Mouse (Mus musculus) intestine, embryonic 15.5 days (tissue): ENCODE results near the gene Adig. TPM values are rescaled to one million over a fixed set of nuclear protein-coding genes. Genes with fewer than 3 reads are reported as not detected.

Source experiments
- ATAC-seq: fragments of 200-750 bp; cut with Nextera tagmentation; 2 replicates; pipeline ENCODE4 v1.8.0; 2017; ENCODE audit warnings: moderate TSS enrichment, moderate library complexity
- H3K27ac ChIP-seq: fragments of 300-500 bp; sonication (generic); 2 replicates; pipeline ENCODE4 v1.5.1; 2015; ENCODE audit warnings: mild to moderate bottlenecking, inconsistent platforms
- H3K27me3 ChIP-seq: fragments of 300-500 bp; sonication (generic); replicated peaks from 2 replicates; pipeline ENCODE4 v1.6.1; 2015; ENCODE audit warnings: inconsistent platforms
- H3K36me3 ChIP-seq: fragments of 300-500 bp; sonication (generic); 2 replicates; pipeline ENCODE4 v1.6.1; 2015; ENCODE audit warnings: inconsistent platforms
- H3K4me1 ChIP-seq: fragments of 300-500 bp; sonication (generic); replicated peaks from 2 replicates; pipeline ENCODE4 v1.6.1; 2015; ENCODE audit warnings: inconsistent platforms
- H3K4me2 ChIP-seq: fragments of 300-500 bp; sonication (generic); replicated peaks from 2 replicates; pipeline ENCODE4 v1.6.1; 2015; ENCODE audit warnings: mild to moderate bottlenecking, inconsistent platforms
- H3K4me3 ChIP-seq: fragments of 300-500 bp; sonication (generic); replicated peaks from 2 replicates; pipeline ENCODE4 v1.5.1; 2015; ENCODE audit warnings: inconsistent platforms
- H3K9ac ChIP-seq: fragments of 300-500 bp; sonication (generic); 2 replicates; pipeline ENCODE4 v1.6.1; 2015; ENCODE audit warnings: inconsistent platforms
- H3K9me3 ChIP-seq: fragments of 300-500 bp; sonication (generic); 2 replicates; pipeline ENCODE4 v1.6.1; 2016; ENCODE audit warnings: inconsistent platforms
- WGBS: fragments of 180-500 bp; shearing (Covaris S2); methylation state at CpG from one replicate; pipeline ENCODE4 v1.1.7; 2015; 5-methylcytosine and 5-hydroxymethylcytosine counted together
- polyA plus RNA-seq: library from polyadenylated mRNA; unstranded; fragments of >200 nt; fragmentation: Nextera tagmentation; extraction: Ambion mirVana; gene quantifications from 2 replicates; pipeline ENCODE4 v1.2.1, GENCODE M21; 2015

Adig gene
- polyA plus RNA-seq = not detected in 2 replicates

GRCm38 (mm10) chr2:158501836-158502812, at the start of gene Adig:
Gene Adig, plus strand, starts transcription at chr2:158502612.
- Histone ChIP-seq H3K4me2 (no peak within 1 kb of the TSS), H3K9me3 (no peaks in the 10 kb centered on the region), H3K27ac (no peak within 1 kb of the TSS), H3K4me3 (no peak within 1 kb of the TSS), H3K27me3 (no peaks in the 10 kb centered on the region), H3K4me1 (no peaks in the 10 kb centered on the region), H3K36me3 (no peaks in the 10 kb centered on the region), H3K9ac (no peak within 1 kb of the TSS)
- no peak for ATAC-seq
- 68% methylated on average over 11 of the region's 11 CpGs for WGBS

- ATAC-seq = no peak
- WGBS = 85% methylated on average over 4 of the region's 4 CpGs
- peaks cover 10% of the 10 kb centered on the region for H3K36me3 ChIP-seq
Observed at GRCm38 (mm10) chr2:158456451-158456850, 46.0 kb upstream of the Adig start.

GRCm38 (mm10) chr2:158457610-158458009, 44.8 kb upstream of the Adig start:
- peak; percentile 72; the same call in 1 of the 2 replicates for ATAC-seq
- no peaks in the 10 kb centered on the region for H3K4me1 ChIP-seq
- no peaks in the 10 kb centered on the region for H3K9me3 ChIP-seq
- H3K27ac ChIP-seq = no peak overlapping the region
- no peaks in the 10 kb centered on the region for H3K27me3 ChIP-seq
- H3K9ac ChIP-seq = no peak overlapping the region
- peaks cover 10% of the 10 kb centered on the region for H3K36me3 ChIP-seq
- WGBS = 72% methylated on average over 1 of the region's 1 CpGs
- no peak overlapping the region for H3K4me2 ChIP-seq
- H3K4me3 ChIP-seq = no peak overlapping the region

More at GRCm38 (mm10) chr2:158456451-158456850, 46.0 kb upstream of the Adig start:
- no peak overlapping the region for H3K4me3 ChIP-seq
- H3K9me3 ChIP-seq = no peaks in the 10 kb centered on the region
- H3K27ac ChIP-seq = no peak overlapping the region
- no peaks in the 10 kb centered on the region for H3K4me1 ChIP-seq
- no peak overlapping the region for H3K9ac ChIP-seq
- no peaks in the 10 kb centered on the region for H3K27me3 ChIP-seq
- H3K4me2 ChIP-seq = no peak overlapping the region

GRCm38 (mm10) chr2:158462450-158462849, 40.0 kb upstream of the Adig start:
- Histone ChIP-seq H3K4me2 (no peak overlapping the region), H3K4me3 (no peak overlapping the region), H3K27me3 (no peaks in the 10 kb centered on the region), H3K9ac (no peak overlapping the region), H3K27ac (no peak overlapping the region), H3K36me3 (peaks cover 7% of the 10 kb centered on the region), H3K9me3 (no peaks in the 10 kb centered on the region), H3K4me1 (no peaks in the 10 kb centered on the region)
- ATAC-seq = no peak
- 82% methylated on average over 1 of the region's 1 CpGs for WGBS

GRCm38 (mm10) chr2:158474159-158474558, 28.3 kb upstream of the Adig start:
- ATAC-seq = no peak
- H3K27ac ChIP-seq = no peak overlapping the region
- H3K9ac ChIP-seq = no peak overlapping the region
- H3K4me3 ChIP-seq = no peak overlapping the region
- 87% methylated on average over 1 of the region's 1 CpGs for WGBS
- no peak overlapping the region for H3K4me2 ChIP-seq
- no peaks in the 10 kb centered on the region for H3K9me3 ChIP-seq
- H3K4me1 ChIP-seq = no peaks in the 10 kb centered on the region
- no peaks in the 10 kb centered on the region for H3K27me3 ChIP-seq
- H3K36me3 ChIP-seq = peaks cover 18% of the 10 kb centered on the region; the same call in 1 of the 2 replicates

- Histone ChIP-seq H3K27me3 (no peaks in the 10 kb centered on the region), H3K27ac (no peak overlapping the region), H3K9ac (no peak overlapping the region), H3K36me3 (peaks cover 22% of the 10 kb centered on the region), H3K4me3 (no peak overlapping the region), H3K4me1 (no peaks in the 10 kb centered on the region), H3K9me3 (no peaks in the 10 kb centered on the region), H3K4me2 (no peak overlapping the region)
- ATAC-seq = no peak
- WGBS = 90% methylated on average over 3 of the region's 3 CpGs
Observed at GRCm38 (mm10) chr2:158477640-158478039, 24.8 kb upstream of the Adig start.

GRCm38 (mm10) chr2:158498457-158498856, 4.0 kb upstream of the Adig start:
- WGBS = 82% methylated on average over 5 of the region's 5 CpGs
- Histone ChIP-seq H3K36me3 (0 out of 2 replicates have a peak, but pooled peaks cover 6% of the 10 kb centered on the region), H3K4me3 (no peak overlapping the region), H3K27me3 (no peaks in the 10 kb centered on the region), H3K9ac (no peak overlapping the region), H3K4me2 (no peak overlapping the region), H3K4me1 (no peaks in the 10 kb centered on the region), H3K9me3 (no peaks in the 10 kb centered on the region), H3K27ac (no peak overlapping the region)
- ATAC-seq = no peak

- Histone ChIP-seq H3K4me1 (no peaks in the 10 kb centered on the region), H3K4me3 (no peak overlapping the region), H3K27ac (no peak overlapping the region), H3K27me3 (no peaks in the 10 kb centered on the region), H3K4me2 (no peak overlapping the region), H3K36me3 (no peaks in the 10 kb centered on the region), H3K9ac (no peak overlapping the region), H3K9me3 (no peaks in the 10 kb centered on the region)
- WGBS = 79% methylated on average over 7 of the region's 7 CpGs
- no peak for ATAC-seq
Observed at GRCm38 (mm10) chr2:158503226-158503625, 814 bp downstream of the Adig start.

GRCm38 (mm10) chr2:158503671-158504070, 1.3 kb downstream of the Adig start:
- H3K36me3 ChIP-seq = no peaks in the 10 kb centered on the region
- no peak overlapping the region for H3K27ac ChIP-seq
- no peaks in the 10 kb centered on the region for H3K4me1 ChIP-seq
- H3K9me3 ChIP-seq = no peaks in the 10 kb centered on the region
- ATAC-seq = no peak
- H3K9ac ChIP-seq = no peak overlapping the region
- H3K27me3 ChIP-seq = no peaks in the 10 kb centered on the region
- H3K4me2 ChIP-seq = no peak overlapping the region
- 72% methylated on average over 4 of the region's 4 CpGs for WGBS
- no peak overlapping the region for H3K4me3 ChIP-seq

- no peak overlapping the region for H3K4me2 ChIP-seq
- H3K36me3 ChIP-seq = no peaks in the 10 kb centered on the region
- ATAC-seq = no peak
- H3K27ac ChIP-seq = no peak overlapping the region
- 83% methylated on average over 5 of the region's 5 CpGs for WGBS
- no peaks in the 10 kb centered on the region for H3K27me3 ChIP-seq
- H3K4me1 ChIP-seq = peaks cover 5% of the 10 kb centered on the region; the same call in 1 of the 2 replicates
- no peak overlapping the region for H3K9ac ChIP-seq
- H3K4me3 ChIP-seq = no peak overlapping the region
- H3K9me3 ChIP-seq = no peaks in the 10 kb centered on the region
Observed at GRCm38 (mm10) chr2:158506475-158506874, 4.1 kb downstream of the Adig start.

GRCm38 (mm10) chr2:158507046-158507445, 4.6 kb downstream of the Adig start:
- peaks cover 5% of the 10 kb centered on the region; the same call in 1 of the 2 replicates for H3K4me1 ChIP-seq

GRCm38 (mm10) chr2:158510665-158511064, 8.3 kb downstream of the Adig start:
- peak; percentile 73 for ATAC-seq
- H3K27ac ChIP-seq = no peak overlapping the region
- H3K4me3 ChIP-seq = no peak overlapping the region
- H3K4me2 ChIP-seq = no peak overlapping the region; the same call in 1 of the 2 replicates
- no peak overlapping the region for H3K9ac ChIP-seq
- no peaks in the 10 kb centered on the region for H3K36me3 ChIP-seq
- 50% methylated on average over 6 of the region's 6 CpGs for WGBS
- no peaks in the 10 kb centered on the region for H3K27me3 ChIP-seq
- peaks cover 5% of the 10 kb centered on the region; the same call in 1 of the 2 replicates for H3K4me1 ChIP-seq
- no peaks in the 10 kb centered on the region for H3K9me3 ChIP-seq

More at GRCm38 (mm10) chr2:158507046-158507445, 4.6 kb downstream of the Adig start:
- H3K4me2 ChIP-seq = no peak overlapping the region
- H3K27ac ChIP-seq = no peak overlapping the region
- no peaks in the 10 kb centered on the region for H3K27me3 ChIP-seq
- H3K9me3 ChIP-seq = no peaks in the 10 kb centered on the region
- H3K4me3 ChIP-seq = no peak overlapping the region
- WGBS = 90% methylated on average over 10 of the region's 10 CpGs
- H3K9ac ChIP-seq = no peak overlapping the region
- H3K36me3 ChIP-seq = no peaks in the 10 kb centered on the region
- no peak for ATAC-seq
